Mouse (Mus musculus): Measurements from ENCODE around the gene Xlr3b.

DNA sequence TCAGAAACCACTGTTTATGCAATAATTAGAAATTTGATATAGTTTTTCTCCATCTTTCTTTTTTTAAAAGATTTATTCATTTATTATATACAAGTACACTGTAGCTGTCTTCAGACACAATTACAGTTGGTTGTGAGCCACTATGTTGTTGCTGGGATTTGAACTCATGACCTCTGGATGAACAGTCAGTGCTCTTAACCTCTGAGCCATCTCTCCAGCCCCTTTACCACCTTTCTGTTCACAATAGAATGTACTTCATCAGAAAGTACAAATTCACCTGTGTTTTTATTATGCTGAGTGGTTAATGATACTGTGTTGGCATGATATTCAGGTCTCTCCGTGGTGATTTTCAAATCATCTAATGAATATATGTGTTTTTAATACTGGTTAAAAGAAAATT, 33.4 kb downstream of the Xlr3b start:
- TF ChIP-seq CTCF (IDR thresholded peaks at IDR 0.05) (no peak), POLR2A (IDR thresholded peaks at IDR 0.05; ENCODE audit: insufficient read depth, low read depth, low read length) (no peak)
